Mouse (Mus musculus): Measurements from ENCODE around the gene Pole4.

Pole4 gene

GRCm38 (mm10) chr6:82613201-82613600 is 92.0 kb downstream of the Pole4 start:
- DNase-seq (ENCODE audit: low spot score in 2 of 2) = no peak

- no peak for DNase-seq (ENCODE audit: low spot score in 2 of 2)
These were observed 94.1 kb downstream of the Pole4 start for GRCm38 (mm10) chr6:82611049-82611448.

- DNase-seq (ENCODE audit: low spot score in 2 of 2) = no peak
These were observed 95.7 kb downstream of the Pole4 start for GRCm38 (mm10) chr6:82609339-82609926.

- no peak for DNase-seq (ENCODE audit: low spot score in 2 of 2)
These were observed 96.4 kb downstream of the Pole4 start for GRCm38 (mm10) chr6:82608756-82609155.

- DNase-seq (ENCODE audit: low spot score in 2 of 2) = no peak
These were observed 100.4 kb downstream of the Pole4 start for GRCm38 (mm10) chr6:82604791-82605190.

GRCm38 (mm10) chr6:82603665-82604064 is 101.5 kb downstream of the Pole4 start:
- DNase-seq (ENCODE audit: low spot score in 2 of 2) = peak; percentile 22 to 37

GRCm38 (mm10) chr6:82603228-82603627 is 101.9 kb downstream of the Pole4 start:
- DNase-seq (ENCODE audit: low spot score in 2 of 2) = no peak

- DNase-seq (ENCODE audit: low spot score in 2 of 2) = no peak
These were observed 109.6 kb downstream of the Pole4 start for GRCm38 (mm10) chr6:82595461-82596090.

GRCm38 (mm10) chr6:82589387-82589786 is 115.8 kb downstream of the Pole4 start:
- DNase-seq (ENCODE audit: low spot score in 2 of 2) = no peak

GRCm38 (mm10) chr6:82585396-82585795 is 119.8 kb downstream of the Pole4 start:
- DNase-seq (ENCODE audit: low spot score in 2 of 2) = no peak

GRCm38 (mm10) chr6:82575445-82575844 is 129.7 kb downstream of the Pole4 start:
- DNase-seq (ENCODE audit: low spot score in 2 of 2) = no peak

All from frontal cortex, postnatal 25 days (tissue).